Mouse (Mus musculus): ENCODE results near the gene Lipf. TPM values are rescaled to one million over a fixed set of nuclear protein-coding genes. Genes with fewer than 3 reads are reported as not detected.

Lipf gene
- polyA plus RNA-seq (2012; rRNA removed): 0.25 and 0.37 TPM in 2 replicates

DNA sequence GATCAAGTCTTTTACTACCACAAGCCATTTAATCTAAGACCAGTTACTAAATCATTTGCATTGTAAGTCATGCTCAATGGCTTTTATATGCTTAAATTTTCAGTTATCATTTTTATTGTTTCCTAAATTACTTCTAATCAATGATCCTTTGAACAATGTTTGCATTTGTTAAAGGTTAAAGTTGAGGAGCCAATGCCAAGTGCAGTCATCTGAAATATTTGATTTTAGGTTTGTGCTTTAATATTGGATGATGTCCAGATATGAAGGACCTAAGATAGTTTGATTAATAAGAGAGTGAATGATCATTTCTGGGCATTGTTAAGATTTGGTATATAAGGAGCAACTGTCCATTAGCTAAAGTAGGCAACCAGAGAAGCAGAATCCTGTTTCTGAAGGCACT lies at the start of gene Lipf:
TSS of gene Lipf (plus strand) at position 301 of the 400 bp plus-strand sequence.
- Histone ChIP-seq H3K4me3 (replicated peaks; ENCODE audit: extremely low read depth, low read depth, low read length) (no peak within 1 kb of the TSS), H3K4me1 (ENCODE audit: control insufficient read depth, insufficient read depth, low read length) (no peaks in the 10 kb centered on the region)
- TF ChIP-seq CTCF (IDR thresholded peaks at IDR 0.05; ENCODE audit: insufficient read depth, low read length): no peak
- no peak for TF ChIP-seq POLR2A (IDR thresholded peaks at IDR 0.05; ENCODE audit: borderline replicate concordance, extremely low read depth, low read depth, low read length)
- no peak for DNase-seq

DNA sequence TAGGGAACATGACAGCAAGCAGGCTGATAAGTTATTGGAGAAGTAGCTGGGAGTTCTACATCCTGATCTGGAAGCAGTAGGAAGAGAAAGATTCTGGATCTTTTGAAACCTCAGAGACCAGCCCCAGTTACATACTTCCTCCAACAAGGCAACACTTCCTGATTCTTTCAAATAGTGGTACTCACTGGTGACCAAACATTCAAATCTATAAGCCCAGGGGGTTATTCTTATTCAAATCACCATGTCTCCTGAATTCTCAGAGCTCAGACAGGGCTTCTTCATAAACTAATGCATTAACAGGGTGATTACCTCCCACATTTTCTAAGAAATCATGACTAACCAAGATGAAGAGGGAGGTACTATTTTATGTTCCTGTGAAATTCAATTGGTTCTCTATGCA lies 36.9 kb upstream of the Lipf start:
- Histone ChIP-seq H3K4me1 (ENCODE audit: control insufficient read depth, insufficient read depth, low read length) (no peaks in the 10 kb centered on the region), H3K4me3 (replicated peaks; ENCODE audit: extremely low read depth, low read depth, low read length) (no peak overlapping the region)
- no peak for DNase-seq
- TF ChIP-seq POLR2A (IDR thresholded peaks at IDR 0.05; ENCODE audit: borderline replicate concordance, extremely low read depth, low read depth, low read length): no peak
- TF ChIP-seq CTCF (IDR thresholded peaks at IDR 0.05; ENCODE audit: insufficient read depth, low read length): no peak

DNA sequence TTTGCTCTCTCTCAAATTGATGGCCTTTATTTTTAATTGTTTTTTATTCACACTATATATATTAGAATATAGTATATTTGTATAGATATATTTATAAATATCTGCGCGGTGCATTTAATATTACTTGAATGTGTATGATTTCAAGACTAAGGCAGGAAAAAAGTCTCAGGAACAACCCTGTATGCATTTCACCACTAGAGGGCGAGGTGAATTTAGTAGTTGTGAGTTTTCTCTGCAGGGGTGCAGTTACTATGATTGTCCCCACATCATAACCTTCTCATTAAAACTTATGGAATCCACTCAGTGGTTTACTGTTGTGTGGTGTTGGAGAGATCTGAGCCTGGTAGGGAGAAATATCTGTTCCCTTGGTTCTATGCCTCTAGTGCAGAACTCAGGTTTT lies 18.0 kb downstream of the Lipf start:
- no peaks in the 10 kb centered on the region for H3K4me1 ChIP-seq (ENCODE audit: control insufficient read depth, insufficient read depth, low read length)
- 40% methylated on average over 3 of the region's 3 CpGs for WGBS
- no peak overlapping the region for H3K4me3 ChIP-seq (replicated peaks; ENCODE audit: extremely low read depth, low read depth, low read length)
- no peak for DNase-seq
- no peak for TF ChIP-seq POLR2A (IDR thresholded peaks at IDR 0.05; ENCODE audit: borderline replicate concordance, extremely low read depth, low read depth, low read length)
- no peak for TF ChIP-seq CTCF (IDR thresholded peaks at IDR 0.05; ENCODE audit: insufficient read depth, low read length)

DNA sequence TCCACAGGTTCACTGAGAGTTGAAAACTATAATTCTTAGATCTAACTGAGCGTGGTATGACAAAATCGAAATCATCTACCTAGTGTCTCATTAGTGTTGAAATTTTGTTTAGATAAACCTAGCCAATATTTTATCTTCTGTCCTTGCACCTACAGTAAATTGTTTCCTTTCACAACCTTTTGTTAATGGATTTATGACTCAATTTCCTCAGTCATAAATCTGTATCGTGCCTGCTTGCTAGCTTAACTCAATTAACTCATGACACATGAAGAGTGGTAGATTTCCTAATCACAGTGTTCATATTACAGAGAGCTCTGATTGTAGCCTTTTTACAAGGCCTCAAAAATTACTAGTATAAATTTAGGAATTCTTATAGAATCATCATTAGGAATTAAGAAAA lies 22.1 kb downstream of the Lipf start:
- no peak for DNase-seq
- WGBS: 61% methylated on average over 3 of the region's 3 CpGs
- TF ChIP-seq POLR2A (IDR thresholded peaks at IDR 0.05; ENCODE audit: borderline replicate concordance, extremely low read depth, low read depth, low read length) (no peak), CTCF (IDR thresholded peaks at IDR 0.05; ENCODE audit: insufficient read depth, low read length) (no peak)
- no peaks in the 10 kb centered on the region for H3K4me1 ChIP-seq (ENCODE audit: control insufficient read depth, insufficient read depth, low read length)
- no peak overlapping the region for H3K4me3 ChIP-seq (replicated peaks; ENCODE audit: extremely low read depth, low read depth, low read length)

DNA sequence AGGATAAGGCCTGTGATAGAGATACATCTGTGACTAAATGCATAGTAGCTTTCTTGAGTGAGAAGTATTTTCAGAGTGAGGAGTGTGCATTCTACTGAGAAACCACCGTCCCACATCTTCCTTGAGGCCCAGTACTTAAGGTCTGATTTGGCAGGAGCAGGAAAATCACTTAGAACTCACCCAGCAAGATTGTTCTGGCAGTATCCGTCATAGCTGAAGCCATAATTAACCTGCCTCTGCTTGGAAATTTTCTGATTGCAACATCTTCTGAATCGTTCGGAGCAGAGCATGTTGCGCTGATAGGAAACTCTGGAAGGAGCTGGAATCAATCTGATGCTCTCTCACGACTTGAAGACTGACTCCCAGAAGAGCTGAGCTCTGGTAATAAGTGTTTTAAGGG lies 47.0 kb downstream of the Lipf start, which contains the start of gene Lipk:
TSS of gene Lipk (plus strand) at position 289 of the 400 bp plus-strand sequence.
- TF ChIP-seq CTCF (IDR thresholded peaks at IDR 0.05; ENCODE audit: insufficient read depth, low read length) (no peak), POLR2A (IDR thresholded peaks at IDR 0.05; ENCODE audit: borderline replicate concordance, extremely low read depth, low read depth, low read length) (no peak)
- 76% methylated on average over 6 of the region's 6 CpGs for WGBS
- H3K4me3 ChIP-seq (replicated peaks; ENCODE audit: extremely low read depth, low read depth, low read length): no peak within 1 kb of the TSS

DNA sequence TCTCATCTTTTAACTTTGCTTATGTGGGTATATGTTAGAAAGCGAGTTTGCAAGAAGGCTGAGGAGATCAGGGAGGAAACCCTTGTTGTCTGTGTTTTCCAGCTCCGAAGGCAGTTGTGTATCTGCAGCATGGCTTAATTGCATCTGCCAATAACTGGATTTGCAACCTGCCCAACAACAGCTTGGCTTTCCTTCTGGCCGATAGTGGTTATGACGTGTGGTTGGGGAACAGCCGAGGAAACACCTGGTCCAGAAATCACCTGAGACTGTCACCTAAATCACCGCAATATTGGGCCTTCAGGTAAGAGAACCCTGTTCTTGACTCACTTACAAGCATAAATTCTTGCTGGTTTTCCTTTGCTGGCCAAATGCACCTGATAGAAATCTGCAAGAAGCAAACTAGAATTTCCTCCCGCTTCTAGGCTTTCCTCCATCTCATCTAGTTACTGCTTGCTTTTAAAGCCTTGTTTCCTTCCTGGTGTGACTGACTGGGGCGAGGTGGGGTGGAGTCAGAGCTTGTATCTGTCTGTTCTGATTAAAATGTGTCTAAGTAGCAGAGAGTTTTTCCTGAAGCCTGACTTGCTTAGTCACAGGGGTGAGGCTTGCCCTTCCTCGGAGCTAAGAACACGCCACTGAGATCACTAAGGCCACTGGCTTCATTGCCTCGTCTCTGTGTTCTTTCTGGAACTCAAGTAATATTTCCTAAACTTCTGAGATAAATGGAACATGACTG lies 60.6 kb downstream of the Lipf start:
- TF ChIP-seq CTCF (IDR thresholded peaks at IDR 0.05; ENCODE audit: insufficient read depth, low read length): no peak
- no peak for TF ChIP-seq POLR2A (IDR thresholded peaks at IDR 0.05; ENCODE audit: borderline replicate concordance, extremely low read depth, low read depth, low read length)
- no peak for DNase-seq
- Histone ChIP-seq H3K4me1 (ENCODE audit: control insufficient read depth, insufficient read depth, low read length) (no peaks in the 10 kb centered on the region), H3K4me3 (replicated peaks; ENCODE audit: extremely low read depth, low read depth, low read length) (no peak overlapping the region)
- WGBS: 71% methylated on average over 11 of the region's 11 CpGs

More for the DNA sequence above, 47.0 kb downstream of the Lipf start, which contains the start of gene Lipk:
- no peak for DNase-seq
- no peaks in the 10 kb centered on the region for H3K4me1 ChIP-seq (ENCODE audit: control insufficient read depth, insufficient read depth, low read length)

DNA sequence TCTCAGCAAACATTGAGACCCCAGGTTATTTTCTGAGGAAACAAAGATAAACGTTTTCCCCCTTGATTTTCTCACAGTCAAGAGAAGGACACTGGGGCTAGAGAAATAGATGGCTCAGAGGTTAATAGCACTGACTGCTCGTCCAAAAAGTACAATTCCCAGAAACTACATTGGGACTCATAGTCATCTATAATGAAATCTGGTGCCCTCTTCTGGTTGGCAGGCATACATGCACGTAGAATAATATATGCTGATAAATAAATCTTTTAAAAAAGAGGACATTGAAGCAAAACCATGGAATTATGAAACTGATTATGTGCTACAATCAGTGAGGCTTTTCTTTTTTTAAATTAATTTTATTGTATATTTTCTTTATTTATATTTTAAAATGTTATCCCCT lies 61.8 kb downstream of the Lipf start:
- Histone ChIP-seq H3K4me3 (replicated peaks; ENCODE audit: extremely low read depth, low read depth, low read length) (no peak overlapping the region), H3K4me1 (ENCODE audit: control insufficient read depth, insufficient read depth, low read length) (no peaks in the 10 kb centered on the region)
- TF ChIP-seq CTCF (IDR thresholded peaks at IDR 0.05; ENCODE audit: insufficient read depth, low read length) (peak; percentile 12; the same call in 1 of the 2 replicates), POLR2A (IDR thresholded peaks at IDR 0.05; ENCODE audit: borderline replicate concordance, extremely low read depth, low read depth, low read length) (no peak)
- no peak for DNase-seq
- 31% methylated on average over 3 of the region's 3 CpGs for WGBS

Other genes with a start within 250 kb of the Lipf start
- not detected in 2 replicates for gene Lipo2, start 209.8 kb upstream of the Lipf start, polyA plus RNA-seq (2012; rRNA removed)
- gene Lipo3, start 199.2 kb upstream of the Lipf start, polyA plus RNA-seq (2012; rRNA removed): 5.8 and 6.7 TPM in 2 replicates
- gene Lipo1, start 173.7 kb upstream of the Lipf start, polyA plus RNA-seq (2012; rRNA removed): not detected in 2 replicates
- 1.7 TPM in 1 of 2 replicates, not detected in the other for gene Lipk, start 47.1 kb downstream of the Lipf start, polyA plus RNA-seq (2012; rRNA removed)
- not detected in 2 replicates for gene Lipn, start 106.2 kb downstream of the Lipf start, polyA plus RNA-seq (2012; rRNA removed)
- gene Lipm, start 139.7 kb downstream of the Lipf start, polyA plus RNA-seq (2012; rRNA removed): 1.6 TPM in 1 of 2 replicates, not detected in the other
- gene Ankrd22, start 204.9 kb downstream of the Lipf start, polyA plus RNA-seq (2012; rRNA removed): 1.6 TPM in 1 of 2 replicates, not detected in the other
- 5.1 and 7.4 TPM in 2 replicates for gene Stambpl1, start 231.0 kb downstream of the Lipf start, polyA plus RNA-seq (2012; rRNA removed)